Mouse (Mus musculus) gastrocnemius, postnatal 4 days (tissue): ENCODE measurements around the gene Gimap5. TPM values are rescaled to one million over a fixed set of nuclear protein-coding genes. Genes with fewer than 3 reads are reported as not detected.

Experiments
- DNase-seq, 2 experiments: peaks; one replicate each; pipeline ENCODE4 v3.0.0; 2021 to 2022; ENCODE audit warnings: low spot score in 2 of 2, mixed read lengths in 2 of 2
- total RNA-seq, 2 experiments: library from RNA; stranded (reverse); gene quantifications; 2 replicates each; pipeline ENCODE4 v1.2.3; 2021

Gimap5 gene
- total RNA-seq, 2 experiments from 2014 or later = 7.4 to 8.7 TPM

- DNase-seq = no peak
Measured at GRCm38 (mm10) chr6:48803406-48804051, 57.5 kb downstream of the Gimap5 start.

Other genes with a start within 250 kb of the Gimap5 start
- 10 to 100 TPM; 29.7 to 33.3 TPM for gene Atp6v0e2, start 208.6 kb upstream of the Gimap5 start, total RNA-seq
- gene Lrrc61, start 191.4 kb upstream of the Gimap5 start, total RNA-seq = 10 to 100 TPM; 15.8 to 20.1 TPM
- gene Rarres2, start 173.4 kb upstream of the Gimap5 start, total RNA-seq = 10 to 100 TPM; 57.3 to 67.1 TPM
- not detected for gene Gm45021, start 156.6 kb upstream of the Gimap5 start, total RNA-seq
- 10 to 100 TPM; 29.1 to 31.9 TPM for gene Repin1, start 152.3 kb upstream of the Gimap5 start, total RNA-seq
- 1 to 10 TPM in 1 of 2 experiments, not detected in 1; 3.5 TPM for gene Gm44965, start 152.3 kb upstream of the Gimap5 start, total RNA-seq
- gene Zfp775, start 144.1 kb upstream of the Gimap5 start, total RNA-seq = 1 to 10 TPM; 6.7 to 6.8 TPM
- gene AI854703, start 119.4 kb upstream of the Gimap5 start, total RNA-seq = under 1 TPM; 0.34 to 0.37 TPM
- gene Gimap8, start 99.0 kb upstream of the Gimap5 start, total RNA-seq = 1 to 10 TPM; 5.0 to 7.3 TPM
- gene Gimap9, start 70.1 kb upstream of the Gimap5 start, total RNA-seq = 1 to 10 TPM; 2.3 to 3.2 TPM
- gene Gimap4, start 61.6 kb upstream of the Gimap5 start, total RNA-seq = 10 to 100 TPM; 18.9 to 19.4 TPM
- 10 to 100 TPM; 30.3 to 35.4 TPM for gene Gimap6, start 38.0 kb upstream of the Gimap5 start, total RNA-seq
- 1 to 10 TPM; 2.4 to 4.7 TPM for gene Gm28053, start 27.6 kb upstream of the Gimap5 start, total RNA-seq
- gene Gimap7, start 27.6 kb upstream of the Gimap5 start, total RNA-seq = not detected
- gene Gimap1, start 7.1 kb upstream of the Gimap5 start, total RNA-seq = 10 to 100 TPM in 1 of 2 experiments, 1 to 10 TPM in 1; 9.0 to 10.9 TPM
- gene Gimap3, start 24.7 kb downstream of the Gimap5 start, total RNA-seq = under 1 TPM in 1 of 2 experiments, not detected in 1; 0.17 TPM
- gene Tmem176a, start 94.7 kb downstream of the Gimap5 start, total RNA-seq = 10 to 100 TPM; 18.9 to 30.2 TPM
- gene Tmem176b, start 95.3 kb downstream of the Gimap5 start, total RNA-seq = 10 to 100 TPM; 62.0 to 78.8 TPM
- gene Aoc1, start 126.7 kb downstream of the Gimap5 start, total RNA-seq = not detected
- not detected for gene 1600015I10Rik, start 183.7 kb downstream of the Gimap5 start, total RNA-seq
- not detected for gene Doxl2, start 228.8 kb downstream of the Gimap5 start, total RNA-seq
- not detected for gene Svs1, start 240.7 kb downstream of the Gimap5 start, total RNA-seq